Mouse (Mus musculus) liver, embryonic 14.5 days (tissue): ENCODE results near the gene Sec23a. TPM values are rescaled to one million over a fixed set of nuclear protein-coding genes. Genes with fewer than 3 reads are reported as not detected.

Source experiments
- ATAC-seq: fragments of 200-750 bp; cut with Nextera tagmentation; 2 replicates; pipeline ENCODE4 v1.8.0; 2017; ENCODE audit warnings: moderate number of reproducible peaks, mild to moderate bottlenecking, moderate library complexity; ENCODE audit not compliant: insufficient read depth
- DNase-seq, 3 experiments: peaks; one replicate each; pipeline ENCODE4 v3.0.0-alpha.2; 2012 to 2013; ENCODE audit warnings: low read depth in 3 of 3, low spot score in 3 of 3
- H3K27ac ChIP-seq: fragments of 300-500 bp; sonication (generic); 2 replicates; pipeline ENCODE4 v1.5.1; 2014; ENCODE audit warnings: moderate library complexity, mild to moderate bottlenecking, control low read depth, inconsistent platforms
- H3K27me3 ChIP-seq: fragments of 300-500 bp; sonication (generic); 2 replicates; pipeline ENCODE4 v1.6.1; 2014; ENCODE audit warnings: mild to moderate bottlenecking, low read length, moderate library complexity; ENCODE audit not compliant: control insufficient read depth, insufficient read depth
- H3K36me3 ChIP-seq: fragments of 300-500 bp; sonication (generic); replicated peaks from 2 replicates; pipeline ENCODE4 v1.6.1; 2014; ENCODE audit warnings: low read depth; ENCODE audit not compliant: control insufficient read depth, insufficient read depth
- H3K4me1 ChIP-seq, 2 experiments: fragments of 200-500 bp in 1 of 2; fragments of 300-500 bp in 1 of 2; sonication (generic) in 1 of 2; replicated peaks; 2 replicates each; pipeline ENCODE4 v1.6.1; 2012 to 2014; ENCODE audit warnings: antibody characterized with exemption in 1 of 2, inconsistent platforms in 1 of 2, low read length in 1 of 2; ENCODE audit not compliant: control insufficient read depth in 2 of 2, insufficient read depth in 2 of 2
- H3K4me2 ChIP-seq: fragments of 300-500 bp; sonication (generic); 2 replicates; pipeline ENCODE4 v1.6.1; 2014; ENCODE audit warnings: low read depth, mild to moderate bottlenecking, control low read depth, moderate library complexity
- H3K4me3 ChIP-seq, 2 experiments: fragments of 200-500 bp in 1 of 2; fragments of 300-500 bp in 1 of 2; sonication (generic) in 1 of 2; 2 replicates each; pipeline ENCODE4 v1.5.1; 2012 to 2014; ENCODE audit warnings: low read depth in 2 of 2, low read length in 2 of 2, mild to moderate bottlenecking in 2 of 2, control low read depth in 1 of 2, inconsistent platforms in 1 of 2, moderate library complexity in 1 of 2; ENCODE audit not compliant: insufficient read depth in 1 of 2
- H3K9ac ChIP-seq: fragments of 300-500 bp; sonication (generic); replicated peaks from 2 replicates; pipeline ENCODE4 v1.6.1; 2014; ENCODE audit warnings: mild to moderate bottlenecking, control low read depth, moderate library complexity
- H3K9me3 ChIP-seq: fragments of 300-500 bp; sonication (generic); 2 replicates; pipeline ENCODE4 v1.6.1; 2016; ENCODE audit warnings: low read length, mixed read lengths; ENCODE audit not compliant: control insufficient read depth
- CTCF ChIP-seq: IDR thresholded peaks from 2 replicates; pipeline ENCODE4 v1.5.1; 2016; ENCODE audit warnings: antibody characterized with exemption, low read depth, control low read depth
- EP300 ChIP-seq: IDR thresholded peaks from 2 replicates; pipeline ENCODE4 v1.6.1; 2016; ENCODE audit warnings: antibody characterized with exemption, low read depth
- WGBS: fragments of 180-500 bp; shearing (Covaris S2); extraction: QIAGEN DNeasy Blood & Tissue Kit; methylation state at CpG from one replicate; pipeline ENCODE4 v1.1.7; 2014; ENCODE audit not compliant: insufficient replicate concordance; 5-methylcytosine and 5-hydroxymethylcytosine counted together
- polyA plus RNA-seq, 2 experiments: library from polyadenylated mRNA; depleted of rRNA in 1 of 2; stranded (reverse) in 1 of 2; unstranded in 1 of 2; fragments of >200 nt; fragmentation: Nextera tagmentation in 1 of 2; extraction: Ambion mirVana in 1 of 2; gene quantifications; 2 replicates each; pipeline versions ENCODE4 v1.2.1 to v1.2.3; 2012 to 2014

Gene Sec23a
- polyA plus RNA-seq, 2 experiments: 10.6 to 25.1 TPM

DNA sequence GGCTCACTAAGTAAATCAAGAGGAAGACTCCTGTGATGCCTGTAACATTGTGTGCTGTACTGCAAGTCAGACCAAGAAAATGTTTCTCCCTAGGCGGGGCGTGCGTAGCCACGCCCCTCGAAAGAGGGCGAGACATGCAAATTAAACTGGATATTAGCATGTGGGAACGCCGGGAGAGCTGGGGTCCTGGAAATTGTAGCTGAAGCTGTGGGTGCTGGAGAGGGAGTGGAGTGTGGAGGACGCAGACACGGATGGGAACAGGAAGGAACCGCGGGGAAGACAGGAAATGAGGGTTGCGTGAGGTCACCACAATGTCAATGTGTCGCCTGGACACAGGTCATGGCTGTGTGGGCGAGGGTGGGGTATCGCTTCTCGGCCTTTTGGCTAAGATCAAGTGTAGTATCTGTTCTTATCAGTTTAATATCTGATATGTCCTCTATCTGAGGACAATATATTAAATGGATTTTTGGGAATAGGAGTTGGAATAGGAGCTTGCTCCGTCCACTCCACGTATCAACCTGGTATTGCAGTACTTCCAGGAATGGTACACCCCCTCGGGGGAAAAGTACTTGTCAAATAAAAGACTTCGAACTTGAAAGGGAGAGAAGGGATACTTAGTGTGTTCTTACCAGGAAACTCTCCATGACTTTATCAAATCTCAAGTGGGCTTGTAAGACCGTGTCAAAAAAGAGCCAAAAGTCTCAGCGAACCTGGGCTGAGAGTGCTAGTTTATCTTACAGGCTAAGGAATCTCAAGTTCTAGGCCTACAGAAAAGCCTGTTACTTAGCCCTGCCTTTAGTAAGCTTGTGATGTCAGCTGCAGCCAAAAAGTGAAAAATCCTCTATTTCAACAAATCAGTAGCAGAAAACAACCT, 28.4 kb upstream of the Sec23a start:
- H3K36me3 ChIP-seq: peaks cover 20% of the 10 kb centered on the region
- peaks cover 0 to 7% of the 10 kb centered on the region in 2 experiments; a peak in 2 of 4 replicates for H3K4me1 ChIP-seq
- peak overlapping the region in 1 of 2 experiments; percentile 47; a peak in 3 of 4 replicates for H3K4me3 ChIP-seq
- H3K9ac ChIP-seq: peak overlapping the region; percentile 55
- DNase-seq (peak; percentile 81 to 84 (median 84)), ATAC-seq (peak; percentile 91)
- peak overlapping the region; percentile 88 for H3K27ac ChIP-seq
- no peaks in the 10 kb centered on the region for H3K9me3 ChIP-seq
- no peaks in the 10 kb centered on the region for H3K27me3 ChIP-seq
- TF ChIP-seq EP300 (peak; percentile 51), CTCF (no peak)
- 1% methylated on average over 23 of the region's 23 CpGs for WGBS
- H3K4me2 ChIP-seq: peak overlapping the region; percentile 43

DNA sequence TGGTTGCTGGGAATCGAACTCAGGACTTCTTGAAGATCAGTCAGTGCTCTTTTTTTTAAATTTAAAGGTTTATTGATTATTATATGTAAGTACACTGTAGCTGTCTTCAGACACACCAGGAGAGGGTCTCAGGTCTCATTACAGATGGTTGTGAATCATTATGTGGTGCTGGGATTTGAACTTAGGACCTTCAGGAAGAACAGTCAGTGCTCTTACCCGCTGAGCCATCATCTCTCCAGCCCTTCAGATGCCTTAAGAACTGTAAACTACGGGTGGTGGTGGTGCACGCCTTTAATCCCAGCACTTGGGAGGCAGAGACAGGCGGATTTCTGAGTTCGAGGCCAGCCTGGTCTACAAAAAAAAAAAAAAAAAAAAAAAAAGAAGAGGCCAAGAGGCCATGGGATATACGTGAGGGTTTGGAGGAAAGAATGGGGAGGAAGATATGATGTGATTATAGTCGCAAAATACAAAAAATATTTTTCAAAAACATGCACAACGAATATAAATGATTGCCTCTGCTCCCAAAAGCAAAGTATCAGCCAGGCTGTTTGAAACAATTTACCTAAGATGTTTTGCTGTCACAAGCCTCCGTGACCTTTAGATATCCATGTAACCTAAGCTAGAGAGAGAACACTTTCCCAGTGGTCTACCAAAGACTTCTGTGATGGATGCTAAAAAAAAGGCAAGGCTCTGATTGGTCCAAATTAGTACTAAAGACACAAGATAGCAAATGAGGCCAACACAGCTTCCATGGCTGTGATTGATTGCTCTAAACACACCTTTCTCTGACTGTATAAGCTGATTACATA, 27.5 kb upstream of the Sec23a start:
- peak overlapping the region; percentile 43 for H3K4me2 ChIP-seq
- no peak for DNase-seq
- peak overlapping the region; percentile 88 for H3K27ac ChIP-seq

DNA sequence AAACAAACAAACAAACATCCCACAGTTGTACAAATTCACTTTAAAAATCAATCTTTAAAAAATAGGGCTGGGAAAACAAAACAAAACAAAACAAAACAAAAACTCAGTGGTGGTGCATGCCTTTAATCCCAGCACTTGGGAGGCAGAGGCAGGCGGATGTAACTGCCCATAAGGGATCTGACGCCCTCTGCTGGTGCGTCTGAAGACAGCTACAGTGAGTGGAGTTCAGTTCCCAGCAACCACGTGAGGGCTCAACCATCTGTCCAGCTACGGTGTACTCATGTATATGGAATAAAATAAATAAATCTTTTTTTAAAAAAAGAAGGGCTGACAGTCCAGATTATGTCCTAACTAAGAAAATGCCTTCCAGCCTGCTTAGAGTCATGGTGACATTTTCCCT, 20.3 kb upstream of the Sec23a start:
- Histone ChIP-seq H3K36me3 (peaks cover 6% of the 10 kb centered on the region), H3K9ac (no peak overlapping the region), H3K4me3 (no peak overlapping the region), H3K4me2 (no peak overlapping the region), H3K27ac (no peak overlapping the region), H3K4me1 (no peaks in the 10 kb centered on the region), H3K9me3 (no peaks in the 10 kb centered on the region), H3K27me3 (no peaks in the 10 kb centered on the region)
- ATAC-seq (no peak), DNase-seq (no peak)
- WGBS: 44% methylated on average over 5 of the region's 5 CpGs
- TF ChIP-seq EP300: no peak
- TF ChIP-seq CTCF: peak; percentile 83

More for the DNA sequence above, 27.5 kb upstream of the Sec23a start:
- no peak for ATAC-seq
- TF ChIP-seq CTCF (no peak), EP300 (no peak)
- no peak overlapping the region for H3K4me3 ChIP-seq
- 63% methylated on average over 10 of the region's 10 CpGs for WGBS
- no peak overlapping the region for H3K9ac ChIP-seq
- H3K9me3 ChIP-seq: no peaks in the 10 kb centered on the region
- peaks cover 0 to 7% of the 10 kb centered on the region in 2 experiments; a peak in 2 of 4 replicates for H3K4me1 ChIP-seq
- peaks cover 12% of the 10 kb centered on the region for H3K36me3 ChIP-seq
- H3K27me3 ChIP-seq: no peaks in the 10 kb centered on the region

DNA sequence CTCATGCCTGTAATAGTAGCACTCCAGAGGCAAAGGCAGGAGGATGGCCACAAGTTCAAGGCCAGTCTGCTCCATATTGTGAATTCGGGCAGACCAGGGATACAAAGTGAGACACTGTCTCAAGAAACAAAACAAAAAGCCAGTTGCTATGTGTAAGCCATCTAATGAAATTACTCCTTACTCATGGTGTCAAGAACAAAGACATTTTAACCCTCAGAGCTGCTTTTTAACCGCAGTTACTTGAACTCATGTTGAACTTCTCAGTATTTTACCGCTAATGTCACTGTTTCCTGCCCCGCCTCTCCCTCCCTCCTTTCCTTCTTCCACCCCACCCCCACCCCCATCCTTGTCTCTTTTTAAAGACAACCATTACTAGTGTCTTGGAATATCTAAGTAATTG, 9.5 kb upstream of the Sec23a start:
- Histone ChIP-seq H3K9ac (no peak overlapping the region), H3K4me1 (no peaks in the 10 kb centered on the region), H3K27ac (no peak overlapping the region), H3K9me3 (no peaks in the 10 kb centered on the region), H3K4me2 (no peak overlapping the region), H3K27me3 (no peaks in the 10 kb centered on the region), H3K4me3 (no peak overlapping the region), H3K36me3 (peaks cover 37% of the 10 kb centered on the region)
- WGBS: 70% methylated on average over 4 of the region's 4 CpGs
- no peak for TF ChIP-seq EP300
- TF ChIP-seq CTCF: no peak
- ATAC-seq (no peak), DNase-seq (no peak)

DNA sequence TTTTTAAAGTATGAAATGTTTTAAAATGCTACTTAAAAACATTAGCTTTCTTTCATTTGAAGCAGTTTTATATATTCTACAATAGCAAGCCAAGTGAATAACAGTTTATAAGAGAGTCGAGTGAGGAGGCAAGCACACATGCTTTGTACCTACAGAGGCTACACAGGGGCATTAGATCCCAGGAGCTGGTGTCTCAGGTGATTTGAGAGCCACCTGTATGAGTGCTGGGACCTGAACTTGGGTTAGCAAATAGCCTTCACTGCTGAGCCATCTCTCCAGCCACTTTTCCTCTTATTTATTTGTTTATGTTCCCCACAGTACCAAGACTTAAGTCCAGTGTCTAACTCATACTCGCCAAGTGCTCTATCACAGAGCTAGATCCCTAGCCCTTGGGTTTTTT, 8.1 kb upstream of the Sec23a start:
- Histone ChIP-seq H3K4me2 (no peak overlapping the region), H3K27me3 (no peaks in the 10 kb centered on the region), H3K4me3 (no peak overlapping the region), H3K27ac (no peak overlapping the region), H3K36me3 (peaks cover 28% of the 10 kb centered on the region), H3K4me1 (0 out of 4 replicates have a peak, but pooled peaks cover 0 to under 1% of the 10 kb centered on the region in 2 experiments), H3K9ac (no peak overlapping the region), H3K9me3 (no peaks in the 10 kb centered on the region)
- no peak for ATAC-seq
- DNase-seq: no peak
- TF ChIP-seq EP300: no peak
- no peak for TF ChIP-seq CTCF
- 81% methylated on average over 2 of the region's 2 CpGs for WGBS
